14 mouse cellular contexts compared by ENCODE assay signal in the genomic region with DNA sequence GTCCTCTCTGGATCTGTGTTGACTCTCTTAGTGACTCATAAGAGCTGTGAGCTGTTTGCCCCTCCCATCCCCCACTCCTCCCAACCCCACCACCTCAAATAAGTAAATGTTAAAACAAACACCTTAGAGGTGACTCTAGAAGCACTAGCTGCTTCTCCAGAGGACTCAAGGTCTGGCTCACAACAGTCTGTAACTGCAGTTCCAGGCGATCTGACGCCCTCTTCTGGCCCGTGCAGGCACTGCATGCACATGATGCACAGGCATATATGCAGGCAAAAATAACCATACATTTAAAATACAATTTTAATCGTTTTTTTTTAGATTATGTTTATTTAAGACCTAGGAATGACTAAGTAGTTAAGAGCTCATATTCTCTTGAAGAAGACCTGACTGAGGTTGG. TPM values are rescaled to one million over a fixed set of nuclear protein-coding genes. Genes with fewer than 3 reads are reported as not detected.
DNase-seq lines count a peak whose midpoint lies in the region; ATAC-seq and TF ChIP-seq lines count a peak whose summit lies in the region.
"Had no signal": no experiment of that assay in that cellular context is flagged by ENCODE, and none has a peak within 500 bp of the region (broad histone marks: within the 10 kb centered on the region; RNA-seq: fewer than 3 reads in every experiment).

No protein-coding gene starts in this region.

- peaks cover 32% of the 10 kb centered on the region for H3K79me2 ChIP-seq in CH12.LX (replicated peaks; ENCODE audit: control insufficient read depth, extremely low read depth, insufficient read depth, poor library complexity, severe bottlenecking)

- dilution Hi-C loops in CH12.LX (cut with MboI; ENCODE audit: extremely low pct_ligation_motif_present, extremely low pct_unique_long_range_greater_than_20kb, low sequenced_read_pairs): no loop called here

- peak; percentile 19 for TF ChIP-seq RAD21 in CH12.LX (IDR thresholded peaks at IDR 0.05; ENCODE audit: low read depth, low read length)

- no peaks in the 10 kb centered on the region for H3K9me3 ChIP-seq in kidney, embryonic 15.5 days (replicated peaks)
- no peaks in the 10 kb centered on the region for H3K9me3 ChIP-seq in CH12.LX (replicated peaks; ENCODE audit: low read length)
- H3K9me3 ChIP-seq: liver, embryonic 13.5 days had no signal

- no peak overlapping the region for H3K9ac ChIP-seq in kidney, embryonic 15.5 days
- no peak overlapping the region for H3K9ac ChIP-seq in CH12.LX (ENCODE audit: insufficient read depth, low read depth)
- H3K9ac ChIP-seq: liver, embryonic 13.5 days had no signal

- H3K27me3 ChIP-seq in kidney, adult 2 months (replicated peaks; ENCODE audit: control insufficient read depth, insufficient read depth, low read length): no peaks in the 10 kb centered on the region
- 0 out of 2 replicates have a peak, but pooled peaks cover 3% of the 10 kb centered on the region for H3K27me3 ChIP-seq in kidney, embryonic 15.5 days
- no peaks in the 10 kb centered on the region for H3K27me3 ChIP-seq in CH12.LX (replicated peaks)
- H3K27me3 ChIP-seq: liver, embryonic 13.5 days had no signal

- DNase-seq in kidney, adult 2 months: no peak
- DNase-seq in 416B (ENCODE audit: low read depth): peak; percentile 61
- DNase-seq in CH12.LX (ENCODE audit: extremely low read depth): no peak
- DNase-seq in induced T-regulatory cell, adult 2 months (ENCODE audit: low read depth): peak; percentile 86
- no peak for DNase-seq in ovary, postnatal 14 days (ENCODE audit: low spot score)
- DNase-seq in adrenal gland, adult (ENCODE audit: inconsistent age in 2 of 2, low spot score in 1 of 2): no peak
- DNase-seq in kidney, postnatal 25 days: no peak
- DNase-seq: cerebellum, postnatal 10 days; liver, embryonic 13.5 days; midbrain, embryonic 14.5 days; retina, postnatal 1 day had no signal

- no peaks in the 10 kb centered on the region for H3K36me3 ChIP-seq in kidney, adult 2 months (ENCODE audit: control insufficient read depth, insufficient read depth, low read length)
- H3K36me3 ChIP-seq in kidney, embryonic 15.5 days: no peaks in the 10 kb centered on the region
- peaks cover 20 to 58% of the 10 kb centered on the region in 2 experiments for H3K36me3 ChIP-seq in CH12.LX (replicated peaks in 1 of 2; ENCODE audit: control insufficient read depth in 1 of 2, insufficient read depth in 1 of 2, low read length in 1 of 2)
- H3K36me3 ChIP-seq: liver, embryonic 13.5 days had no signal

- H3K27ac ChIP-seq in kidney, adult 2 months (ENCODE audit: insufficient read depth, low read depth, low read length): no peak overlapping the region
- H3K27ac ChIP-seq in kidney, embryonic 15.5 days: no peak overlapping the region
- no peak overlapping the region for H3K27ac ChIP-seq in CH12.LX (ENCODE audit: insufficient read depth, low read depth)
- H3K27ac ChIP-seq: liver, embryonic 13.5 days had no signal

- WGBS in kidney, adult 2 months: 40% methylated on average over 4 of the region's 4 CpGs
- 37% methylated on average over 4 of the region's 4 CpGs for WGBS in kidney, embryonic 15.5 days

- ATAC-seq in kidney, embryonic 15.5 days (replicated peaks; ENCODE audit: low FRiP score): no peak
- ATAC-seq: activated CD4-positive, CD25-positive, alpha-beta regulatory T cell, adult 4 months; hindbrain, embryonic 16.5 days had no signal

- peak; percentile 32; the same call in 1 of the 2 replicates for TF ChIP-seq CTCF in kidney, adult 2 months (conservative IDR thresholded peaks at IDR 0.05; ENCODE audit: insufficient read depth, insufficient read length, low read depth, low read length)
- peak; percentile 51 to 59 for TF ChIP-seq CTCF in CH12.LX (conservative IDR thresholded peaks at IDR 0.05 in 1 of 2, IDR thresholded peaks at IDR 0.05 in 1 of 2; ENCODE audit: low read depth in 2 of 2, low read length in 2 of 2)

- in situ Hi-C loops in CH12.LX (cut with MboI; ENCODE audit: low pct_ligation_motif_present, low pct_unique_long_range_greater_than_20kb, low sequenced_read_pairs): loop anchor here (25.0 kb wide), 1 partner anchor 299 kb away; the partner anchor contains the start of gene Fkbp5

- no peak overlapping the region for H3K4me2 ChIP-seq in kidney, embryonic 15.5 days
- no peak overlapping the region for H3K4me2 ChIP-seq in CH12.LX (ENCODE audit: insufficient read depth, low read depth, poor library complexity, severe bottlenecking)
- H3K4me2 ChIP-seq: liver, embryonic 13.5 days had no signal

- no peak overlapping the region for H3K4me3 ChIP-seq in kidney, adult 2 months (ENCODE audit: insufficient read depth, low read depth, low read length)
- no peak overlapping the region for H3K4me3 ChIP-seq in kidney, embryonic 15.5 days (replicated peaks)
- H3K4me3 ChIP-seq in CH12.LX (replicated peaks in 1 of 3; ENCODE audit: low read depth in 2 of 3, low read length in 2 of 3, poor library complexity in 1 of 3): no peak overlapping the region
- H3K4me3 ChIP-seq: liver, embryonic 13.5 days had no signal

- TF ChIP-seq EP300 in CH12.LX (IDR thresholded peaks at IDR 0.05; ENCODE audit: low read length): no peak

- no peak for TF ChIP-seq POLR2A in kidney, adult 2 months (IDR thresholded peaks at IDR 0.05; ENCODE audit: low read depth, low read length)
- TF ChIP-seq POLR2A in CH12.LX (IDR thresholded peaks at IDR 0.05; ENCODE audit: low read depth, low read length): no peak

- H3K4me1 ChIP-seq in kidney, adult 2 months (ENCODE audit: control insufficient read depth, insufficient read depth, low read length): no peaks in the 10 kb centered on the region
- peaks cover 23% of the 10 kb centered on the region for H3K4me1 ChIP-seq in kidney, embryonic 15.5 days
- peaks cover 27 to 52% of the 10 kb centered on the region in 2 experiments for H3K4me1 ChIP-seq in CH12.LX (ENCODE audit: control insufficient read depth in 1 of 2, insufficient read depth in 2 of 2)

TF ChIP-seq in CH12.LX, 34 proteins besides CTCF, POLR2A, EP300 and RAD21:
- 0 out of 2 replicates have a peak, but pooled peaks have one; percentile 33 for TF ChIP-seq CHD2 (IDR thresholded peaks at IDR 0.05; ENCODE audit: low read length)
- peak; percentile 40 for TF ChIP-seq SMC3 (IDR thresholded peaks at IDR 0.05; ENCODE audit: low read depth, low read length)
- TF ChIP-seq MAFK (IDR thresholded peaks at IDR 0.05; ENCODE audit: insufficient replicate concordance, low read length): no peak
- no peak for TF ChIP-seq MEF2A (IDR thresholded peaks at IDR 0.05; ENCODE audit: borderline replicate concordance, low read depth, low read length)
- peak; percentile 22; the same call in 1 of the 2 replicates for TF ChIP-seq NELFE (IDR thresholded peaks at IDR 0.05; ENCODE audit: low read depth, low read length)
- TF ChIP-seq MXI1 (IDR thresholded peaks at IDR 0.05; ENCODE audit: low read depth, low read length): no peak

RNA-seq across cellular contexts. Expression of gene Def6, which starts 5.7 kb away (rescaled TPM):
- polyA plus RNA-seq in kidney, adult 2 months (2012; rRNA removed): 4.7 and 7.5 TPM in 2 replicates
- polyA plus RNA-seq in kidney, embryonic 15.5 days (2015; fragmentation: Nextera tagmentation; extraction: Ambion mirVana): 6.7 and 7.5 TPM in 2 replicates
- total RNA-seq in CH12.LX (2012; rRNA removed) (56.9 and 81.8 TPM in 2 replicates), CH12.LX (2014; rRNA removed) (31.3 and 33.3 TPM in 2 replicates)
- polyA plus RNA-seq in CH12.LX (2012; ENCODE audit: insufficient read length, low read depth): 53.6 and 57.4 TPM in 2 replicates

RNA-seq across cellular contexts. Expression of gene Ppard, which starts 19.3 kb away (rescaled TPM):
- polyA plus RNA-seq in kidney, adult 2 months (2012; rRNA removed): 27.5 and 28.0 TPM in 2 replicates
- polyA plus RNA-seq in kidney, embryonic 15.5 days (2015; fragmentation: Nextera tagmentation; extraction: Ambion mirVana): 2.3 and 2.7 TPM in 2 replicates
- total RNA-seq in CH12.LX (2012; rRNA removed) (4.1 and 7.3 TPM in 2 replicates), CH12.LX (2014; rRNA removed) (1.8 and 2.9 TPM in 2 replicates)
- polyA plus RNA-seq in CH12.LX (2012; ENCODE audit: insufficient read length, low read depth): 12.7 and 15.5 TPM in 2 replicates

RNA-seq across cellular contexts. Expression of gene Zfp523, which starts 36.3 kb away (rescaled TPM):
- polyA plus RNA-seq in kidney, adult 2 months (2012; rRNA removed): 54.1 and 63.7 TPM in 2 replicates
- 36.3 and 40.1 TPM in 2 replicates for polyA plus RNA-seq in kidney, embryonic 15.5 days (2015; fragmentation: Nextera tagmentation; extraction: Ambion mirVana)
- total RNA-seq in CH12.LX (2012; rRNA removed): 7.6 and 14.7 TPM in 2 replicates
- total RNA-seq in CH12.LX (2014; rRNA removed): 2.5 and 3.7 TPM in 2 replicates
- polyA plus RNA-seq in CH12.LX (2012; ENCODE audit: insufficient read length, low read depth): 10.1 and 12.5 TPM in 2 replicates

Comparison
In these comparisons a context has a peak if more than half of its experiments do, and no peak if none do; other contexts are left out.
1. DNase-seq: peak in 416B (single experiment) and induced T-regulatory cell, adult 2 months (single experiment); none in kidney, adult 2 months (single experiment), CH12.LX (single experiment), ovary, postnatal 14 days (single experiment), adrenal gland, adult (0 of 2) and kidney, postnatal 25 days (0 of 2).